Mouse (Mus musculus): ENCODE data around the gene Pam16. TPM values are rescaled to one million over a fixed set of nuclear protein-coding genes. Genes with fewer than 3 reads are reported as not detected.

Gene Pam16
- polyA plus RNA-seq, 1 experiment from 2014 or later, result 117 TPM

- H3K27me3 ChIP-seq (ENCODE audit: control insufficient read depth, insufficient read depth, low read length), result no peaks in the 10 kb centered on the region
- no peaks in the 10 kb centered on the region for H3K4me1 ChIP-seq (replicated peaks; ENCODE audit: control insufficient read depth, insufficient read depth, low read length)
- no peaks in the 10 kb centered on the region; the same call in 1 of the 2 replicates for H3K36me3 ChIP-seq (ENCODE audit: control insufficient read depth, insufficient read depth, low read length)
- ATAC-seq (ENCODE audit: low FRiP score) (no peak), DNase-seq (ENCODE audit: low spot score) (peak; percentile 48)
- no peak overlapping the region for H3K9ac ChIP-seq (ENCODE audit: low read depth, low read length)
- H3K4me3 ChIP-seq (ENCODE audit: low read depth, low read length), result no peak overlapping the region
- 47% methylated on average over 7 of the region's 7 CpGs for WGBS
- no peak overlapping the region for H3K4me2 ChIP-seq (replicated peaks; ENCODE audit: low read depth, low read length)
- H3K9me3 ChIP-seq (ENCODE audit: control insufficient read depth, low read length), result no peaks in the 10 kb centered on the region
- H3K27ac ChIP-seq (ENCODE audit: low read depth, low read length), result no peak overlapping the region
Observed at GRCm38 (mm10) chr16:4632050-4632449, 7.3 kb upstream of the Pam16 start.

GRCm38 (mm10) chr16:4629950-4630349, 5.2 kb upstream of the Pam16 start:
- no peaks in the 10 kb centered on the region for H3K4me1 ChIP-seq (replicated peaks; ENCODE audit: control insufficient read depth, insufficient read depth, low read length)
- no peak overlapping the region for H3K4me3 ChIP-seq (ENCODE audit: low read depth, low read length)
- H3K9me3 ChIP-seq (ENCODE audit: control insufficient read depth, low read length), result no peaks in the 10 kb centered on the region
- ATAC-seq (ENCODE audit: low FRiP score) (peak; percentile 50), DNase-seq (ENCODE audit: low spot score) (peak; percentile 89)
- no peak overlapping the region for H3K9ac ChIP-seq (ENCODE audit: low read depth, low read length)
- H3K27me3 ChIP-seq (ENCODE audit: control insufficient read depth, insufficient read depth, low read length), result no peaks in the 10 kb centered on the region
- WGBS, result 33% methylated on average over 6 of the region's 6 CpGs
- no peak overlapping the region for H3K4me2 ChIP-seq (replicated peaks; ENCODE audit: low read depth, low read length)
- H3K27ac ChIP-seq (ENCODE audit: low read depth, low read length), result no peak overlapping the region
- no peaks in the 10 kb centered on the region; the same call in 1 of the 2 replicates for H3K36me3 ChIP-seq (ENCODE audit: control insufficient read depth, insufficient read depth, low read length)

- no peak overlapping the region for H3K9ac ChIP-seq (ENCODE audit: low read depth, low read length)
- no peak overlapping the region for H3K4me3 ChIP-seq (ENCODE audit: low read depth, low read length)
- no peaks in the 10 kb centered on the region for H3K27me3 ChIP-seq (ENCODE audit: control insufficient read depth, insufficient read depth, low read length)
- DNase-seq (ENCODE audit: low spot score) (no peak), ATAC-seq (ENCODE audit: low FRiP score) (no peak)
- no peaks in the 10 kb centered on the region for H3K4me1 ChIP-seq (replicated peaks; ENCODE audit: control insufficient read depth, insufficient read depth, low read length)
- H3K4me2 ChIP-seq (replicated peaks; ENCODE audit: low read depth, low read length), result no peak overlapping the region
- no peaks in the 10 kb centered on the region for H3K9me3 ChIP-seq (ENCODE audit: control insufficient read depth, low read length)
- H3K36me3 ChIP-seq (ENCODE audit: control insufficient read depth, insufficient read depth, low read length), result no peaks in the 10 kb centered on the region; the same call in 1 of the 2 replicates
- 92% methylated on average over 9 of the region's 9 CpGs for WGBS
- H3K27ac ChIP-seq (ENCODE audit: low read depth, low read length), result no peak overlapping the region
Observed at GRCm38 (mm10) chr16:4628898-4629419, 4.2 kb upstream of the Pam16 start.

- 86% methylated on average over 6 of the region's 6 CpGs for WGBS
- no peaks in the 10 kb centered on the region for H3K9me3 ChIP-seq (ENCODE audit: control insufficient read depth, low read length)
- no peaks in the 10 kb centered on the region for H3K27me3 ChIP-seq (ENCODE audit: control insufficient read depth, insufficient read depth, low read length)
- ATAC-seq (ENCODE audit: low FRiP score) (no peak), DNase-seq (ENCODE audit: low spot score) (no peak)
- no peaks in the 10 kb centered on the region for H3K4me1 ChIP-seq (replicated peaks; ENCODE audit: control insufficient read depth, insufficient read depth, low read length)
- H3K4me2 ChIP-seq (replicated peaks; ENCODE audit: low read depth, low read length), result no peak overlapping the region
- H3K27ac ChIP-seq (ENCODE audit: low read depth, low read length), result no peak overlapping the region
- H3K9ac ChIP-seq (ENCODE audit: low read depth, low read length), result no peak overlapping the region
- H3K4me3 ChIP-seq (ENCODE audit: low read depth, low read length), result no peak overlapping the region
- H3K36me3 ChIP-seq (ENCODE audit: control insufficient read depth, insufficient read depth, low read length), result no peaks in the 10 kb centered on the region; the same call in 1 of the 2 replicates
Observed at GRCm38 (mm10) chr16:4627105-4627504, 2.3 kb upstream of the Pam16 start.

- no peaks in the 10 kb centered on the region for H3K9me3 ChIP-seq (ENCODE audit: control insufficient read depth, low read length)
- ATAC-seq (ENCODE audit: low FRiP score) (no peak), DNase-seq (ENCODE audit: low spot score) (no peak)
- H3K4me2 ChIP-seq (replicated peaks; ENCODE audit: low read depth, low read length), result peak overlapping the region; percentile 76
- peak overlapping the region; percentile 67 for H3K27ac ChIP-seq (ENCODE audit: low read depth, low read length)
- no peaks in the 10 kb centered on the region for H3K27me3 ChIP-seq (ENCODE audit: control insufficient read depth, insufficient read depth, low read length)
- WGBS, result 22% methylated on average over 9 of the region's 9 CpGs
- peak overlapping the region; percentile 75 for H3K4me3 ChIP-seq (ENCODE audit: low read depth, low read length)
- no peaks in the 10 kb centered on the region for H3K4me1 ChIP-seq (replicated peaks; ENCODE audit: control insufficient read depth, insufficient read depth, low read length)
- H3K9ac ChIP-seq (ENCODE audit: low read depth, low read length), result peak overlapping the region; percentile 88
- no peaks in the 10 kb centered on the region; the same call in 1 of the 2 replicates for H3K36me3 ChIP-seq (ENCODE audit: control insufficient read depth, insufficient read depth, low read length)
Observed at GRCm38 (mm10) chr16:4624074-4624473, 714 bp downstream of the Pam16 start.

- no peaks in the 10 kb centered on the region for H3K4me1 ChIP-seq (replicated peaks; ENCODE audit: control insufficient read depth, insufficient read depth, low read length)
- peaks cover 23% of the 10 kb centered on the region for H3K36me3 ChIP-seq (ENCODE audit: control insufficient read depth, insufficient read depth, low read length)
- H3K9ac ChIP-seq (ENCODE audit: low read depth, low read length), result no peak overlapping the region
- H3K9me3 ChIP-seq (ENCODE audit: control insufficient read depth, low read length), result no peaks in the 10 kb centered on the region
- no peak overlapping the region for H3K27ac ChIP-seq (ENCODE audit: low read depth, low read length)
- H3K4me2 ChIP-seq (replicated peaks; ENCODE audit: low read depth, low read length), result no peak overlapping the region
- 86% methylated on average over 4 of the region's 4 CpGs for WGBS
- H3K27me3 ChIP-seq (ENCODE audit: control insufficient read depth, insufficient read depth, low read length), result no peaks in the 10 kb centered on the region
- DNase-seq (ENCODE audit: low spot score) (no peak), ATAC-seq (ENCODE audit: low FRiP score) (no peak)
- H3K4me3 ChIP-seq (ENCODE audit: low read depth, low read length), result no peak overlapping the region
Observed at GRCm38 (mm10) chr16:4616829-4617228, 8.0 kb downstream of the Pam16 start.

- Histone ChIP-seq H3K4me1 (replicated peaks; ENCODE audit: control insufficient read depth, insufficient read depth, low read length) (no peaks in the 10 kb centered on the region), H3K36me3 (ENCODE audit: control insufficient read depth, insufficient read depth, low read length) (peaks cover 25% of the 10 kb centered on the region), H3K4me2 (replicated peaks; ENCODE audit: low read depth, low read length) (no peak overlapping the region), H3K4me3 (ENCODE audit: low read depth, low read length) (no peak overlapping the region), H3K27ac (ENCODE audit: low read depth, low read length) (no peak overlapping the region), H3K9me3 (ENCODE audit: control insufficient read depth, low read length) (no peaks in the 10 kb centered on the region), H3K9ac (ENCODE audit: low read depth, low read length) (no peak overlapping the region), H3K27me3 (ENCODE audit: control insufficient read depth, insufficient read depth, low read length) (no peaks in the 10 kb centered on the region)
- ATAC-seq (ENCODE audit: low FRiP score) (no peak), DNase-seq (ENCODE audit: low spot score) (no peak)
- 88% methylated on average over 1 of the region's 1 CpGs for whole genome bisulfite sequencing
Observed at GRCm38 (mm10) chr16:4615297-4615696, 9.5 kb downstream of the Pam16 start.

GRCm38 (mm10) chr16:4614639-4615038, 10.1 kb downstream of the Pam16 start:
- Histone ChIP-seq H3K4me3 (ENCODE audit: low read depth, low read length) (no peak overlapping the region), H3K27ac (ENCODE audit: low read depth, low read length) (no peak overlapping the region), H3K36me3 (ENCODE audit: control insufficient read depth, insufficient read depth, low read length) (peaks cover 25% of the 10 kb centered on the region), H3K4me1 (replicated peaks; ENCODE audit: control insufficient read depth, insufficient read depth, low read length) (no peaks in the 10 kb centered on the region), H3K9me3 (ENCODE audit: control insufficient read depth, low read length) (no peaks in the 10 kb centered on the region), H3K9ac (ENCODE audit: low read depth, low read length) (no peak overlapping the region), H3K27me3 (ENCODE audit: control insufficient read depth, insufficient read depth, low read length) (no peaks in the 10 kb centered on the region), H3K4me2 (replicated peaks; ENCODE audit: low read depth, low read length) (no peak overlapping the region)
- 92% methylated on average over 3 of the region's 3 CpGs for WGBS
- DNase-seq (ENCODE audit: low spot score) (no peak), ATAC-seq (ENCODE audit: low FRiP score) (no peak)

- WGBS, result over 99% methylated on average over 9 of the region's 9 CpGs
- H3K36me3 ChIP-seq (ENCODE audit: control insufficient read depth, insufficient read depth, low read length), result peaks cover 25% of the 10 kb centered on the region
- DNase-seq (ENCODE audit: low spot score), result no peak
Observed at GRCm38 (mm10) chr16:4613736-4614135, 11.1 kb downstream of the Pam16 start.

More at GRCm38 (mm10) chr16:4613736-4614135, 11.1 kb downstream of the Pam16 start:
- no peaks in the 10 kb centered on the region for H3K9me3 ChIP-seq (ENCODE audit: control insufficient read depth, low read length)
- H3K4me3 ChIP-seq (ENCODE audit: low read depth, low read length), result no peak overlapping the region
- no peaks in the 10 kb centered on the region for H3K4me1 ChIP-seq (replicated peaks; ENCODE audit: control insufficient read depth, insufficient read depth, low read length)
- no peak overlapping the region for H3K27ac ChIP-seq (ENCODE audit: low read depth, low read length)
- H3K27me3 ChIP-seq (ENCODE audit: control insufficient read depth, insufficient read depth, low read length), result no peaks in the 10 kb centered on the region
- no peak overlapping the region for H3K9ac ChIP-seq (ENCODE audit: low read depth, low read length)
- no peak for ATAC-seq (ENCODE audit: low FRiP score)
- H3K4me2 ChIP-seq (replicated peaks; ENCODE audit: low read depth, low read length), result no peak overlapping the region

Measured in hindbrain, embryonic 11.5 days (tissue).